Mouse (Mus musculus): Measurements from ENCODE around the gene Ahnak2.

GRCm38 (mm10) chr12:112723445-112723844 lies 79.0 kb downstream of the Ahnak2 start:
- TF ChIP-seq CTCF (IDR thresholded peaks at IDR 0.05; ENCODE audit: borderline replicate concordance, insufficient read depth, low read depth, low read length) = no peak
- no peak for TF ChIP-seq POLR2A (IDR thresholded peaks at IDR 0.05; ENCODE audit: borderline replicate concordance, insufficient read depth, low read length)

Data from cerebellum, adult 2 months (tissue).